Mouse (Mus musculus): ENCODE results near the gene Kif9. TPM values are rescaled to one million over a fixed set of nuclear protein-coding genes. Genes with fewer than 3 reads are reported as not detected.

Gene Kif9
- polyA plus RNA-seq, 1 experiment from 2014 or later, result 0.23 TPM

DNA sequence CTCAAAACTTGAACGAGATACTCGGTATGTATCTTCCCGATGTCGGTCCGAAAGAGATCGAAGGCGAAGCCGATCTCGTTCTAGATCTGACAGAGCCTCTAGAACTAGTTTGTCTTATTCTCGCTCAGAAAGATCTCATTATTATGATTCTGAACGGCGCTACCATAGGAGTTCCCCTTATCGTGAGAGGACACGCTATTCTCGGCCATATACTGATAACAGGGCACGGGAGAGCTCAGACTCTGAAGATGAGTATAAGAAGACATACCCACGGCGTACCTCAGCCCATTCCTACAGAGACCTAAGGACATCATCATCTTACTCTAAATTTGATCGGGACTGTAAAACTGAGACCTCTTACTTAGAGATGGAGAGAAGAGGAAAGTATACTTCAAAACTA lies 71.5 kb downstream of the Kif9 start:
- H3K4me3 ChIP-seq (replicated peaks), result no peak overlapping the region
- no peaks in the 10 kb centered on the region for H3K27me3 ChIP-seq
- no peak overlapping the region for H3K9ac ChIP-seq
- H3K36me3 ChIP-seq (replicated peaks), result peaks cover 65% of the 10 kb centered on the region
- WGBS (ENCODE audit: insufficient replicate concordance), result 82% methylated on average over 19 of the region's 19 CpGs
- peak overlapping the region; percentile 29; the same call in 1 of the 2 replicates for H3K27ac ChIP-seq (replicated peaks)
- ATAC-seq (ENCODE audit: insufficient read depth), result peak; percentile 57; the same call in 1 of the 2 replicates
- 0 out of 2 replicates have a peak, but pooled peaks cover 2% of the 10 kb centered on the region for H3K4me1 ChIP-seq (replicated peaks)
- H3K9me3 ChIP-seq (replicated peaks), result no peaks in the 10 kb centered on the region
- H3K4me2 ChIP-seq, result peak overlapping the region; percentile 6; the same call in 1 of the 2 replicates

DNA sequence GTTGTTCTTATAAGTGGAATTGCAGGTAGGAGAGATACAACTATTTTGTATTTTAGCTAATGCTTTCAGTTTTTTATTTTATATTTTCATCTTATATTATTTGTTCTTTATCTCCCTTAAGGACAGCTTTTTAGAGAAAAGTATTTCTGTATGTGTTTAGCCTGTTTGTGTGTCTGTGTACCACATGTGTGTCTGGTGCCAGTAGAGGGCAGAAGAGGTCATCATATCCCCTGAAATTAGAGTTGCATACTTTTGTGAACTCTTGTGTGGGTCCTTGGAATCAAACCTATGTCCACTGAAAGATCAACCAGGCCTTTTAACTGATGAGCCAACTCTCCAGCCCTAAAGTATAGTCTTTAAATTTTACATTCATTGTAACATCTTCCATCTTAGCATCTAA lies 91.6 kb downstream of the Kif9 start:
- H3K36me3 ChIP-seq (replicated peaks), result peaks cover 79% of the 10 kb centered on the region
- no peaks in the 10 kb centered on the region for H3K4me1 ChIP-seq (replicated peaks)
- no peak overlapping the region for H3K9ac ChIP-seq
- no peak overlapping the region for H3K27ac ChIP-seq (replicated peaks)
- no peaks in the 10 kb centered on the region for H3K9me3 ChIP-seq (replicated peaks)
- no peak for ATAC-seq (ENCODE audit: insufficient read depth)
- H3K4me2 ChIP-seq, result no peak overlapping the region
- no peaks in the 10 kb centered on the region for H3K27me3 ChIP-seq
- H3K4me3 ChIP-seq (replicated peaks), result no peak overlapping the region

Other genes with a start within 250 kb of the Kif9 start
- gene Cspg5, start 233.2 kb upstream of the Kif9 start, polyA plus RNA-seq (2015; fragmentation: Nextera tagmentation; extraction: Ambion mirVana), result 0.29 and 0.40 TPM in 2 replicates
- gene Elp6, start 171.8 kb upstream of the Kif9 start, polyA plus RNA-seq (2015; fragmentation: Nextera tagmentation; extraction: Ambion mirVana), result 6.9 and 7.4 TPM in 2 replicates
- 26.8 and 32.7 TPM in 2 replicates for gene Scap, start 143.7 kb upstream of the Kif9 start, polyA plus RNA-seq (2015; fragmentation: Nextera tagmentation; extraction: Ambion mirVana)
- gene Ptpn23, start 68.7 kb upstream of the Kif9 start, polyA plus RNA-seq (2015; fragmentation: Nextera tagmentation; extraction: Ambion mirVana), result 3.5 and 3.7 TPM in 2 replicates
- 447 and 537 TPM in 2 replicates for gene Ngp, start 57.2 kb upstream of the Kif9 start, polyA plus RNA-seq (2015; fragmentation: Nextera tagmentation; extraction: Ambion mirVana)
- gene Klhl18, start 264 bp upstream of the Kif9 start, polyA plus RNA-seq (2015; fragmentation: Nextera tagmentation; extraction: Ambion mirVana), result 2.5 TPM in 2 replicates
- gene Setd2, start 55.6 kb downstream of the Kif9 start, polyA plus RNA-seq (2015; fragmentation: Nextera tagmentation; extraction: Ambion mirVana), result 9.2 and 10.5 TPM in 2 replicates
- 1.6 and 2.5 TPM in 2 replicates for gene Nradd, start 147.5 kb downstream of the Kif9 start, polyA plus RNA-seq (2015; fragmentation: Nextera tagmentation; extraction: Ambion mirVana)
- 1.8 and 2.4 TPM in 2 replicates for gene Nbeal2, start 177.2 kb downstream of the Kif9 start, polyA plus RNA-seq (2015; fragmentation: Nextera tagmentation; extraction: Ambion mirVana)
- gene Ccdc12, start 179.5 kb downstream of the Kif9 start, polyA plus RNA-seq (2015; fragmentation: Nextera tagmentation; extraction: Ambion mirVana), result 60.9 and 64.9 TPM in 2 replicates

All from liver, embryonic 15.5 days (tissue).